Mouse (Mus musculus): ENCODE measurements around the gene Lrba.
A peak's percentile ranks its signal among the peaks of the same experiment; 100 is the strongest.

The Lrba gene

DNA sequence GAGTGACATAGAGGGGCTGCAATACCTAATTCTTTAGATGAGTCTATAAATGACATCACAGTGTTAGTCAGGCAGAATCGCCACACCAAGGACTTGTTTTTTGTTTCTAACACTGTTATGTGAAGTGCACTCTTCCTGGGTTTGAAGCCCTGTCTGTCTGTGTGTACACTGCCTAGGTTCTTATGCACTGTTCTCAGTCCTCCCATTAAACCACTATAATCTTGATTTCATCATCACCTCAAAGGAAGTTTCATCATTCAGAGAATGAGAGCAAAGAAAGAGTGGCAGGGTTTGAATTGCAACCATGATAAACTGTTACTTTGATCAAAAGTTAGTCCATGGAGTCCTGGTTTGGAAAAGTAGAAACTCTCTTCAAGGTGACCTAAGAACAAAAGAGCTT lies 532.1 kb downstream of the Lrba start:
- DNase-seq (ENCODE audit: low read depth, low spot score), result no peak

DNA sequence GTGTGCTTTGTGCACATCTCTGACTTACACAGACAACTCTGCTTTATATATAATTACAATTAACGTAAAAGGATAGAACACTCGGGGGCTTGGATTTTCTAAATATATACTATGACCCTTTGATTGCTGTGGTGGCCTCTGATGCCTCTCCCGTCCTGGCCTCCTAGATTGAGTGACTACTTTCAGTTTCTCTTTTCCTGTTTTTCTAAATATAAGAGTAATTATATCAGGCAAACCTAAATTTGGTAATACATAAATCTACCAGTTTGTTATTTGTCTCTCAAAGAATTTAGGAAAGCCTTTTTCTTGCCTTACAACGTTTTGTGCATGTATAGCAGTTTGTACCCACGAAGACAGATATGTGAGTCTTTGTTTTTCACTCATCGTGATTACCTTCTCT lies 534.2 kb downstream of the Lrba start:
- no peak for DNase-seq (ENCODE audit: low read depth, low spot score)

DNA sequence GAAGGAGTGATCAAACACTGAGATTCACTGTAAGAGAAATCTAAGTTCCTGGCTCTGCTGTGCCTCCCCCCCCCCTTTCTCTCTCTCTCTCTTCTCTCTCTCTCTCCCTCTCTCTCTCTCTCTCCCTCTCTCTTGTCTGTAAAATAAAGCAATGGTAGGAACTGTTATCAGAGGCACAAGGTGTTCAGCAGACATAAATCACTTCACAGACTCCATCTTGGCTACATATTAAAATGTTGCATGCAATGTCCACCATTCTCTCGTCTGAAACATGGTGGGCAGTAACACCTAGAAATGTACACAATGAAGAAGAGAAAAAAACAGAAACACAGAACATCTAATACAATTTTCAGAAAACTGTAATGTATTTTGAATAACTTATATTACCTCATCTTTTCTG lies 534.9 kb downstream of the Lrba start:
- DNase-seq (ENCODE audit: low read depth, low spot score), result no peak

DNA sequence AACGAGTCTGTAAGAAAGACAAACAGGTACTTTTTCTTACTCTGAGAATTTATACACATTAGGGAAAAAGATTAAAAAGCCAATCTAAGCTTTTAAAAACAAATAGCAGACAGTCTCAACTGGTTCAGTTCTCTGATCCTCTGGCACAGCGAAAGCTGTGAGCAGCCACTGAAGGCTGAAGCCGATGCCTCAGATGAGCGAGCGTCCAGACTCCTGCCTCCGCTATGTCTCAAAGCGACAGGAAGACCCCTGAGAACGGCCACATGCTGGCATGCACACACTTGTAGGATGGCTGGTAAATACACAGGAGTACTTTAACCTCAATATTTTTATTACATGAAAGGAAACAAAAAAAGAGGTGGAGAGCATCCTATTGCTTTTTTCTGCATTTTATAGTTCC lies 535.4 kb downstream of the Lrba start:
- DNase-seq (ENCODE audit: low read depth, low spot score), result no peak

DNA sequence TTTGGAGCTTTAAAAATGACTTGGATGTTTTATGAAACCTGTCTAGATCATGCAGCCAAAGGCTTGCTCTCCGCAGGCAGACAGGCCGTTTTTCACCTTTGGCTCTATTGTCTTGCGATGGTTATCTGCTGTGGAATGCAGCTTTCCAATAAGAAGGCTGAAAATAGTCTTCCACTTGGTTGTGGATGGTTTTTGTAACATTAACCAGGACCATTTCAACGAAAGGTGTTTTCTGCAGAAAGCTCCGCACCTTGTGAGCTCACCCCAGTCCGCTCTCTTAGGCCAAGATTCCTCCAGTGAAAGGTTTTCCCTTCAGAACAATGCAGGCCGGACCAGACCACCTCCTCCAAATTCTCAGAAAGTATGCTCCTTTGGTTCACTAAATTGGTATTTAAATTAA lies 536.0 kb downstream of the Lrba start:
- no peak for DNase-seq (ENCODE audit: low read depth, low spot score)

DNA sequence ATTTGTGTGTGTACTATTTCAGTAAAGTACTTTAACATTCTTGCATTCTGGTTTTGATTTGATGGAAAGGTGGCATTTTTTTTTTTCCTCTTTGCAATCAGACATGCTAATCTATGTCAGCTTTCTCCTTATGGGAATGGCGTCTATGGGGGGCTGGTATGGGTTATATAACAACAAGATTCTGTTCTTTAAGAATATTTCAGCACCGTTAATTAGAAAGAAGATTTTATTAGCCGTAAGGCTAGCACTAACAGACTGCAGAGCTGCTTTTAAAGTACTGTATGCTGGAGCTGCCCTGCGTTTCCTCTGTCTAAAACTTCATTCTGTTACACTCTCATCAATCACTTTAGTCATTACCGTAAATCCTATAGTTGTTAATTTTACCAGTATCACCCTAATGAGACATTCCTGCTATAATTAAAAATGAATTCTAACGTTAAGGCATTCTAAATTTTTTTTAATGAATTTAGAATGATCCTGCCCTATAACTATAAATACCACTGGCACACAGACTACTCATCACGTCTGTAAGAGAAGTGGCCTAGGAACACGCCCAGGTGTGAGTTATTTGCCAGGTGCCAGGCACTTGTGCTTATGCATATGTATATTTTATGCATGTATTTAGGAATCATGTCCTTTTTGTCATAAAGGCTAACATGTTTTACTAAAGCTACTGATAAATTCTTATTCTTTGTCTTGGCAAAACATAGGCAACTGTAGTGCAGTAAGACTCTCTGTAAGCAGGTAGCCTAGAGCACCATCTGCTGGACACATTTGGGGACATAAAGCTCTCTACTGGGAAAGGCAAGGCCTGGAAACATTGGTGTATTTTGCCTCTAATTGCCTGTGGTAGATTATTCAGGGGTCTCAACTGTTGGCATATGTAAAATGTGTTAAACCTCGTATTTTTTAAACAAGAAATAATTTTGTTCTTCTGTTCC lies 536.9 kb downstream of the Lrba start:
- DNase-seq (ENCODE audit: low read depth, low spot score), result peak; percentile 70

DNA sequence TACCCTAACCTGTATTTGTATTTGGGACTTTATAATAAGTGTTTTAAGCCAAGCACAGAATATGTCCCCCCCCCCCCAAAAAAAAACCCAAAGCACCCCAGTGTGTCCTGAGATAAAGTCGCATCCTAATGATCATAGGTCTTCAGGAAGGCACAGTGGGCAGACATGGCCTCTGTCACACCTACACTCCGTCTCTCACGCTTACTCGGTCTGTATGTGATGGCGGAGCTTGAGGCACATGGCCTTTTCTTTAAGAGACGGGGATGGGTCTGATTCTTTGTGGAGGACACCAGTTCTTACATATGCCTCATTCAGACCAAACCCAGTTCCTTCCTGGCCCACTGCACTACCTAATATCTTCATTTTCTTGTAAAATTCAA lies 537.5 kb downstream of the Lrba start:
- DNase-seq (ENCODE audit: low read depth, low spot score), result no peak

DNA sequence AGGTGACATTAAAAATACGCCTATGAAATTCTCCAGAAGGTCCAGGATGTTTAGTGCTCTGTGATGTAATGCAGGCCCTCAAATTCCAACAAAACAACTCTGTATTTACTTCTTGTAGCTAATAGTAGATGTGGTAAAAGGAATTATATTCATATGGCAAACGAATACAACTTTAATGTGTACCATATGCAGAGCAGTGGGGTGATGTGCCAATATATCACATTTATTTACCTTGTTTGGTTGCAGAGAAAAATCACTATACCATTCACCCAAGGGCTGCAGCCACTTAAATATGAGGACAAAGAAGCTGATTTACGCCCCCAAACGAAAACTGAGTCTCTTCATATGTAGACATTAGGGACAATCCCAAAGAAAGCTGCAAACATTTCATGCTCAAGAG lies 538.0 kb downstream of the Lrba start:
- no peak for DNase-seq (ENCODE audit: low read depth, low spot score)

DNA sequence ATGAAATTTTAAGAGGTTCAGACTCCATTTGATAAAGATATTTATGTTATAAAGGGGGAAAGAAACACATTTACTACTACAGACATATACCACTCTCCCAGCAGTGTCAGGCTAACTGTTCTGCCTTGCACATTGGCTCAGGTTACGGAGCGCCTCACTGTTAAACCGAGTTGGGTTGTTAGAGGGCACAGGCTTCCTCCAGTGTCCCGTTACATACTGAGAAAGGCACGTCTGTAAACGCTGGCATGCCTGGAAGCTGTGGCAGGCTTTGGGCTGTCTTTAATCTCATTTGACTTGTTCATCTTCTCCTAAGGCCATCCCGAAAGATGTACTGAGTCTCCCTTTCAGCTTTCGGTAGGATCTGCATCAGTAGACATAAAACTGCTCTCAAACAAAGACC lies 544.1 kb downstream of the Lrba start:
- DNase-seq (ENCODE audit: low read depth, low spot score), result peak; percentile 58

DNA sequence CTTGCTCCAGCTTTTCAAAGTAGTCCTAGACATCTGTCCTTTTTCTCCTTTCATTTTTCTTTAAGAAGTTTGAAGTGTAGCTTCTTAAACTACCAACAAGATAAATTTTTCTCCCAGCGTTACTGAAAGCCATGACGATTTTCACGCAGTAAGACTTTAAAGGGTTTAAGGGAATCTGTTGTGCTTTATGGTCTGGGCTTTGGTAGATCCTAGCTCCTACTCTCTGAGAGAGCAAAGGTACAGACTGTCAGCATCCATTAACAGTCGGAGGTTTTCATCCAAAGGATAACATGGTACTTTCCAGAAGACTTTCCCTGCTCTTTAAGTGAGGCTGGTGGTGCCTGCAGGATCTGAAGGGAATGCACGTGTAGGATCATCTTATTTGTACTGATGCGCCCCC lies 544.5 kb downstream of the Lrba start:
- no peak for DNase-seq (ENCODE audit: low read depth, low spot score)

DNA sequence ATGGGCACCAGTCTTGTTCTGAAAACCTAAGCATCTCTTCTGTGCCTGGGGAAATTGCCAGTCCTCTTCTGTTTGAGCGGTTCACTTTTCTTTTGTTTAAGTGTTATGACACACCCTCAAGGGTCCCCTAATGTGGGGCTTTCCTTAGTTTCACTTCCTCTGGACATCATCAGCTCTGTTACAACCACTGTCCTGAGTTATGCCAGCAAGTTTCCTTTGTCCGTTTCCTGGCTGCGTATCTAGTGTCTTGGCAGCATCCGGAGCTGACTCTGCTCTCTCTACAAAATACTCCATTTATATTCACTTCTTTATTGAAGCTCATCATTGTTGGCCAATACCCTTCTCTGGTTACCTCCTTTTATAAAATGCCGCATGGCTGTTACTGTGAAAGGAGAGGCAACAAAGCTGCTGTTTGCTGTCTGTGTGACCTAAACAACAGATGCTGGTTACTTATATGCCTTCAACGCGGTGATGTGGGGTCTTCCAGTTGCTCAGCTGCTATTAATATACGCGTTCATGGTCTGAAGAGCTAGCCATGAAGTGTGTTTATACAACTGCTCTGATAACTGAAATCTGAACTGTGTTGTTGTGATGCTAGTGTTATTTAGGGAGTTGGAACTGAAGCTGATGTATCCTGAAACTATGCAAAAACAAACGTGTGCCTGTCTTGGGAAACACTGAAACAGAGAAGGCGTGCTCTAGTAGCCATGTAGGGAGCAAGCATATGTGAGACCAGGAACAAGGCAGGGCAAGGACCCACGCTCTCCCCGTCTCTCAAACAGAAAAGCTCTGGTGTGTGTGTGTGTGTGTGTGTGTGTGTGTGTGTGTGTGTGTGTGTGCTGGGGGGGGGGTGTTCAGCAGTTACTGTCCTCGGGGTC lies 550.3 kb downstream of the Lrba start:
- DNase-seq (ENCODE audit: low read depth, low spot score), result no peak

DNA sequence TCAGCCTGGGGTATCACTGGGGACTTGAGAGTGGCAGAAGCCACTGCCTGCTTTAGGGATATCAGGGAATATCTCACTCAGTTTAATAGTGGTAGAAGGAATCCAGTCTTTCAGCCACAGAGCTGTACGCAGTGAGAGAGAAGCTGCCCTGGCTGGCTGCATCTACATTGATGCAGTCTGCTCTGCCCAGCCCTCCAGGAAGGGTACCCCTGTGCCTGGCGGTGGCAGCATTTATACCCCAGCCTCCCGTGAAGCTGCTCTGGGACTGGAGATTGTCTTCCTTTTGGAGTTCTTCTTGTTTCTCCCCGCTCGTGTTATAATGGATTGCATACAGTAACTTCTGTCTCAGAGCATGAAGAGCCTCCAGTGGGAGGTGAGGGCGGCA lies 551.0 kb downstream of the Lrba start:
- DNase-seq (ENCODE audit: low read depth, low spot score), result no peak

DNA sequence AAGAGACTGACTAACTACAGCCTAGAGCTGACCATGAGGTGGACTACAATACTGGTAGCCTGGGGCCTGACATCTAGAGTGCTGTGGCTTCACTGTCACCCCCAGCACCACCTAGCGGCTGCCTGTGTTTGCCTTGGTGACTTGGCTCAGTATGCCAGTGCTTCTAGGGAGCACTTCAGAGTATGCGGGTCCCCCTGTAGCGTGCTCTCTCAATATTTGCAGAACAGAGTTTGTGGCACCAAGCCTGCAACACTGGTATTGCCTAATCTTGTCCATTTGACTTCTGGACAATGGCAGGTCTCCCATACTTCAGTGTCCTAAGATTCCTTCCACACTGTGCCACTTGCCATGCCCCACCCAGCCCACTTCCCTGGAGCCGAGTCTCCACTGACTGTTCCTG lies 555.2 kb downstream of the Lrba start:
- DNase-seq (ENCODE audit: low read depth, low spot score), result no peak

DNA sequence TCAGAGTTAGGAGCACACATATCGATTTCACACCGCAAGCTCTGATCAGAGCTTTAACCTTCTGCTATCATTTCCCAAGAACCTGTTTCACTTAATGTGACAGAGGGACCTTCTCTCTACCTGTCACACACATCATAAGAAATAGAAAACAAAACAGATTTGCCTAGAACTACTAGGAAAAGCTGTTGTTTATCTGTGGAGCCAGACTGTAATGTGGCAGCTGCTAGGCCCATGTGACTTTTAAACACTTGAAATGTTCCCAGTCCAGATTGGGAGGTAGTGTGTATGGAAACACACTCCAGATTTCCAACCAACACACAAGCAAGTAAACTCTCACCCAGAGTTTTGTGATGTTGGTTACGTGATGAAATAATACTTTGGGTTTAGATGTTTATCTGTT lies 559.6 kb downstream of the Lrba start:
- no peak for DNase-seq (ENCODE audit: low read depth, low spot score)

DNA sequence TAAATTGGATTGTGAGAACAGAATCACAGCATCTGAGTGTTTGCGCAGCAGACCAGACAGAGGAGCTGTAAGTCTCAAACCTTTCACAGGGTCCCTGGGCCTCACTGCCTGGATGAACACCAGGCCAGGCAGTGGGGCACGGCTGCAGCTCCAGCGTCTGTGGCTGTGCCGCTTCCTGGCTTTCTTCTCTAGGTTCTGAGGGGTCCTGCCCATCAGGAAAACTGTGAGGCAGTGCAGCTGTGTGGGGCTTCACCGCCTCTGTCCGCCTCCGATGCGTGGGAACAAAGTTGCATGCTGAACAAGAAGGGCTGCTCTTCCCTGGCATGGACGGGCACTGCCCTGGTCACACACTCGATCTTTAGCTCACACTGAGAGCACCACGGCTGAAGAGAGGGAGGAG lies 560.5 kb downstream of the Lrba start:
- no peak for DNase-seq (ENCODE audit: low read depth, low spot score)

DNA sequence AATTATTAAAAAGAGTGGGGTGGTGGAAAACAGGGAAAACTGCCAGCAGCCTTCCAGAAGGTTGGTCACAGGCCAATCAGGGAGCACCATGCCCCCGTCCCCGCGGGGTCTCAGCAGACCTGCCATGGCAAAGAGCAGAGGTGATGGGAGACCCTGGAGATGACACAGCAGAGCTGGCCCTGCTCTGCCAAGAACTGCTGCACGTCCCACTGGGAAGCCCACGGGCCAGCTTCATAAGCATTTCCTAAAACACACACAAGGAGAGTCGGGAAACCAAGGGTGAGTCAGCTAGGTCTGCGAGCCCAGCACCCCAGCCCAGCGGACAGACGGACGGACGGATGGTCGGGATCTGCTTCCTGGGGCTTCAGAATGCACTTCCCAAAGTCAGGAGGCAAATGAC lies 561.8 kb downstream of the Lrba start:
- no peak for DNase-seq (ENCODE audit: low read depth, low spot score)

DNA sequence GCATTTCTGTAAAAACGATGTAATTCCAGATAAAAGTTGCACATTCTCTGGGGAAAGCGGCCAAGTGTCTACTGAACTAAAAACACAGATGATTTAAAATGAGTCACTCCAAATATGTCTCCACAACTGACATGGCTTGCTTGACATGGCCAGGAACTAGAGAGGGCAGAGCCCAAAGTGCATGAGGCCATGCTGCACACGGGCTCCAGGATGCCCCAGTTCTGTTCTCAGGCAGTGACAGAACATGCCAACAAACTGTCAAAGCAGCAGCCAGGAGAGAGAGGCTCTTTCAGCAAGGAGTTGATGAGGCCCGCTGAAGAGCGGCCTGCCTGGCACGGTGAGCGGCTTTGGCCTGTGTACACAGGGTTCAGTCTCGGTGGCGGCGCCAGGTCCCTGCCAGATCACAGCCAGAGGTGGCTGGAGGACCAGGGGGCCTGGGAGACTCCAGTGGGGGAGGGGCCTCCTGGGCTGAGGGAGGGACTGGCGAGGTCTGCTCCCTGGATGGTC lies 562.4 kb downstream of the Lrba start:
- DNase-seq (ENCODE audit: low read depth, low spot score), result no peak

DNA sequence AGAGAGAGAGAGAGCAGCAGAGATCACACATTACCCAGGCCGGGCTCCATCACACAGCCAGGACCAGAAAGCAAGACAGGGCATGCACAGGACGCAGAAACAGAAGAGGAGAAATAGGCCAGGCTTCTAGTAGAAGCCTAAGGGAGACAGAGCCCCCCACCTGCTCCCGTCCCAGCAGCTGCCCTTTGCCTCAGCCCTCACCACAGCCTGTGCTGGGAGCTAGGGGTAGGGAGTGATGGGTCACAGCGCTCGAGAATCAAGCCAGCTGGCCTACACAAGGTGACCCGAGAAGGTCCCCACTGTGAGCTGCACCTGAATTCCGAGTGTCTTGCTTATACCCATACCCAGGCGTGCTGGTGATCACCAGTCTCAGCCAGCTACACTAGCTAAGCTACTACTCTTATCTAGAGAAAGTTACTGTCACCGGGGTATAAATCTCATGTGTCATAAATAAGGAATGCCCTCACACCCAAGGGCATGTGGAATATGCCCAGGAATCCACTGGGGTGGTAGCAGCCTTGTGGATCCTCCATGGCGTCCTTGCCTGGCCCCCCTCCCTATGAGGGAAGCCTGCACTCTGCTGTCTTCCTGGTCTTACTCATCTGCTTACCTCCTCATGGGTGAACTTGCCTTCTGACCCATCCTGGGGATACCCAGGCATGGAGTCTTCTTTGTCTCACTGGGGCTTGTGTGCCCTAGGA lies 563.1 kb downstream of the Lrba start:
- DNase-seq (ENCODE audit: low read depth, low spot score), result no peak

DNA sequence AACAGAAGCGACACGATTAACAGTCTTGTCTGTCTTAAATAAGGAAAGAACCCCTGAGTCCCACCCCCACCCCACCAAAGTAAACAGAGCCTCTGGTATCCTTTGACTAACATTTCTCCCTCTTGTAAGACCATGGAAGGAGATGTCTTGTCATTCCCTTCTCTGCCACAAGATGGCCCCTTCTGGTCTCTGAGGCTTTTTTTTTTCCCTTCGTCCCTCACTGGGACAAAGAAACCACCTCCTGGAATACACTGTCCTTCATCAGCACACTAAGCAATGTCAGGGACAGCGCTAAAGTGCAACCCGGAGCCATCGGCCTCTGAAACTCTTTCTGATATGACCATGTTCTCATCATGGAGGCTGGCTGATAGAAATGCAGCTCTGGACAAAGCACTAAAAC lies 564.2 kb downstream of the Lrba start:
- peak; percentile 87 for DNase-seq (ENCODE audit: low read depth, low spot score)

DNA sequence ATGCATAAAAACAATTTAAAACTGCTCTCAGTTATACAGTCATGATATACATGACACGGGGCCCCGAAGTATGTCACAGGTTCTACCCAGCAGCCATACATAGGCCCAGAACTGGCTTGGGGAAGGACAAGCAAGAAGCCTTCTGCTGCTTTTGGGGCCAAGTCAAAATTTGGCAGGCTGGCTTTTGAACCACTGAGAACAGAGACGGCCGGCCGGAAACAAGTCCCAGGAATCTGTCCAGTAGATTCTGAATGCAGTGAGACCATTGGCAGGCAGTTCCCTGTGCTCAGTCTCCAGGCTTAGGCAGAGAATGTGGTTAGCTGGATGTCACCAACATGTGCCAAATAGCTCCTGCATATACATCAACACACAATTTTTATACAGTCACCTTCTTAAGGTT lies 565.3 kb downstream of the Lrba start:
- DNase-seq (ENCODE audit: low read depth, low spot score), result no peak

DNA sequence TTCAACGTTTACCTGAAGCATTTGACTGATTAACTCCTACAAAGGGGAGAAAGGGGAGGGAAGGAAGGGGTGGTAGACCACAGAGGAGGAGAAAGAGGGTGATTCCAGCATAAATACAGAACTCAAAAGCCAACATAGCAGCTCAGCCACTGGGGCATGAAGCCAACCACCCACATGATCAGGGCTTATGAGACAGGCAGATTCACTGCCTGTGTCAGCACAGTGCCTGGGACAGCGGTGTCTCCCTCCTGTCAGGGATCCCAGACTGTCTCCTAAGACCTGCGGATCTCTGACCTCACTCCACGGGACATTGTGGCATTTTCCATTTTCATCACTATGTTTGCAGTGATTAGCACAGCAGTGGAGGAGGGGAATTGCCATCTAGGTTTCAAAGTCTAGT lies 568.8 kb downstream of the Lrba start:
- DNase-seq (ENCODE audit: low read depth, low spot score), result no peak

DNA sequence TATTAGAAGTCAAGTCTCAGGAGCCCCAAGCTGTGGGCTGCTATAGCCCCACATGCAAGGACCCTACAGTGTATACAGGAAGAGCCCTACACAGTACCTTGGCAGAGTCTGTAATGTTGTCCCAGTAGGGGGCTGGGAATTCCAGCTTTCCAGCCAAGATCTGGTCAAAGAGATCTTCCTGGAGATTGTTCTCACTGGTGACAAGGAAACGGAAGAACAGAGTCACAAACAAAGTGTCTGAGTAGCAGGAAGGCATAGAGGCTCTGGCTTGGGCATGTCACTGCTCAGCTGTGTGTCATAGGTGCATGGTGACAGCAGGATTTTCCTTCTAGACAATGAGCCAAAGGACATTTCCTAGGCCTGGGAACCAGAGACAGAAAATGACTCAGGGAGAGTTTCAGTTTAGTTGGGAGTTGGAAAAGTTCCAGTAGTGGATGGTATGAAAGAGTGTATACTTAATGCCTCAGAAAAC lies 569.3 kb downstream of the Lrba start:
- DNase-seq (ENCODE audit: low read depth, low spot score), result no peak
